Mouse (Mus musculus) layer of hippocampus, adult 9-10 months (tissue): ENCODE data around the gene Tgfb2.

Experiments used
- DNase-seq: peaks from one replicate; pipeline ENCODE4 v3.0.0; 2022; ENCODE audit warnings: low spot score

The Tgfb2 gene

DNA sequence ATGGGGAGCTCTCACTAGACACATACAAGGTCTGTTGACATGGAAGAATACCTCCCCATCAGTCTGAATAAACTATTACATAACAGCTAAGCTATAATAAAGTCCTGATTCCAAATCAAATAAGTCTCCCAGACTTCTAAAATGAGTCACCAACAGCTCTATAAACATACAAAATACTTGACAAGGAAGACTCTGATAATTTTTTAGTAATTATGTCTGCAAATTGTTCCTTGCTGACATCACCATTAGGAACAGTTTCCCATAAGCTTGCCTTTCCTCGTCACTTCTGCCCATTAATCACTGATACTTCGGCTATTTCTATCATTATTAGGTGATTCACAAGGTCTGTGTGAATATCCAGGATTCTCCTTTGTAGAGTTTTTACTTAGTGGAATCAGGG, 124.1 kb downstream of the Tgfb2 start:
- DNase-seq: no peak

DNA sequence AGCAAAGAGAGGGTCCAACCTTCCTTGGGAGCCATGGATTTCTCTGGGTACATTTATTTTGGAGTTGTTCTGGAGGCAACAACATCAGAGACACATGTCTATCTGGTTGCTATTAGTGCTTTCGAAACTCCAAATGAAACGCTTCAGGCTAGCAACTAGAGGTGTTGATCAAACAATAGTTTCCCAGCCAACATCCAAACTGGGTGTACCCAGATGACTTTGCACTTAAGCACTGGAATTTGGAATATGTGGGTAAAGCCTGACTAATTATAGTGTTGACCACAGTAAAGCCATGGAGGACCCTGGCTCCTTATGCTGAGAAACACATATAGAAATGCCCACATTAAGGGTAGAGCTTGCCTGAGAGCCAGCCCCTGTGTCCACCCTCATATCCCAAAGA, 124.7 kb downstream of the Tgfb2 start:
- no peak for DNase-seq

DNA sequence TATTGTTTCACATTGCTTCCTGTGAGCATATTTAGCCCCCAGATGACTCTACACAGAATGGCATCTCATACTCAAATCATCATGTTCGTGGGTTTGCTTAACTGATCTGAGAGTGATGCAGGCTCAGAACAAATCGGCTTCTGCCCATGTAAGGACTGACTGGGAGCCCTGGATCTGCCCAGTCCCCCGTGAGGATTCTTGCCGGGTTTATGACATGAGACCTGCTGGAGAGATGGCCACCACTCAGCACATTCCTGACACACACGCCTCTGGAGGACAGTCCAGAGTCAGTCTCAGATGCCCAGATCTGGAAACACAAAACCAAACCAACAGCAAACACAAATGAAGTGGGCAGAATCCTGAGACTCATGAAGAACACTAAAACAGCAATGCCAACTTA, 128.5 kb downstream of the Tgfb2 start:
- no peak for DNase-seq

DNA sequence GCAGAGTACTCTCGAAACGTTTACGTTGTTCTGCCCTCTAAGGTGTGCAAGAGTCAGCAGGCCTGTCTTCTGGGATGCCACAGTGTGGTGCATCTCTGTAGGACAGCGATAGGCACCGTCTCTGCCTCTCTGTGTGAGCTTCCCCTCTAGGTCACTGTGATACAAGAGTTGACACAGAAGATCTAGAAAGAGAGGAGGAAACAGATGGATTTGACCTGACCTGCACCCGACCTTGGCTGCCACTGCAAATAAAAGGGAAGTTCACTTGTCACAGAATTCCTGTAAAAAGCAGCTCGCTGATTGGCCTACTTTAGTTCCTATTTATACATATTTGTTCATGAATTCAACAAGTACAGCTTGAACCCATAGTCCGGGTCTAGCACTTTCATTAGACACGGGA, 130.2 kb downstream of the Tgfb2 start:
- no peak for DNase-seq

DNA sequence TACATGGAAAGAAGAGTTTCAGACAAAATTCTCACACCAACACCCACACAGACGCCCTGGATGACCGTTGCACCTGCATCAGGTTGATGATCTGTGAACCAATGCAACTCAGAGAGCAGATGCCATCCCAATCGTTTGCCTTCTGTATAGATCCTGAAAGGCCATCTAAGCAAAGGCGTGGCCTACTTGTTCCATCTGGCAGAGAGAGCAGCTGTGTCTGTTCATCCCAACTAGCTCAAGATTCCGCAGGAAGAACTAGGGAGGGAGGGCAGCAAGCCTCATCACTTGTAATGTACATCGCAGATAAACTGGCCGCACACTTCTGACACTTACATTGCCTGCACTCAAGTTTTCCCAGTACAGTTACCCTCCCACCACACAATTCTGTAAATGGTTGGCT, 130.7 kb downstream of the Tgfb2 start:
- no peak for DNase-seq
